Mouse (Mus musculus) pancreas, adult 10 weeks (tissue): ENCODE results near the gene Map1b. TPM values are rescaled to one million over a fixed set of nuclear protein-coding genes. Genes with fewer than 3 reads are reported as not detected.

ENCODE experiments used
- polyA plus RNA-seq: library from polyadenylated mRNA; stranded (reverse); fragments of 350-450 nt; fragmentation: Illumina TruSeq; extraction: RNeasy Lipid Tissue Mini Kit (QIAGEN cat#74804); gene quantifications from one replicate; pipeline ENCODE4 v1.2.3, GENCODE M21; 2015; ENCODE audit warnings: low read depth, low replicate concordance; ENCODE audit not compliant: insufficient read depth

Map1b gene
- polyA plus RNA-seq = 3.3 TPM

GRCm38 (mm10) chr13:99516448-99516881 lies at the start of gene Map1b:
Gene Map1b (minus strand): TSS chr13:99516540.

Other genes with a start within 250 kb of the Map1b start
- 8.7 TPM for gene Ptcd2, start 171.8 kb downstream of the Map1b start, polyA plus RNA-seq
- 5.0 TPM for gene Mrps27, start 171.8 kb downstream of the Map1b start, polyA plus RNA-seq